Mouse (Mus musculus) kidney, embryonic 14.5 days (tissue): ENCODE data around the gene Gm47283. TPM values are rescaled to one million over a fixed set of nuclear protein-coding genes. Genes with fewer than 3 reads are reported as not detected.
"Not testable (repeated sequence)": the region's sequence is repeated elsewhere in the genome, so short reads cannot be mapped to it uniquely, and the experiment has no call there.

ENCODE experiments used
- ATAC-seq: fragments of 200-750 bp; cut with Nextera tagmentation; 2 replicates; pipeline ENCODE4 v1.8.0; 2017; ENCODE audit warnings: moderate number of reproducible peaks, mild to moderate bottlenecking, moderate TSS enrichment, moderate library complexity; ENCODE audit not compliant: low FRiP score, low TSS enrichment
- H3K27ac ChIP-seq: fragments of 300-500 bp; sonication (generic); 2 replicates; pipeline ENCODE4 v1.5.1; 2014; ENCODE audit warnings: low read depth, mild to moderate bottlenecking, low read length, moderate library complexity, mixed read lengths
- H3K27me3 ChIP-seq: fragments of 300-500 bp; sonication (generic); 2 replicates; pipeline ENCODE4 v1.6.1; 2014; ENCODE audit warnings: mild to moderate bottlenecking, low read length; ENCODE audit not compliant: control insufficient read depth, insufficient read depth
- H3K36me3 ChIP-seq: fragments of 300-500 bp; sonication (generic); 2 replicates; pipeline ENCODE4 v1.6.1; 2014; ENCODE audit warnings: low read length, mixed read lengths; ENCODE audit not compliant: control insufficient read depth, insufficient read depth
- H3K4me1 ChIP-seq: fragments of 300-500 bp; sonication (generic); 2 replicates; pipeline ENCODE4 v1.6.1; 2014; ENCODE audit warnings: low read length, mixed read lengths; ENCODE audit not compliant: control insufficient read depth, insufficient read depth
- H3K4me2 ChIP-seq: fragments of 300-500 bp; sonication (generic); replicated peaks from 2 replicates; pipeline ENCODE4 v1.6.1; 2014; ENCODE audit warnings: low read depth, mild to moderate bottlenecking, low read length
- H3K4me3 ChIP-seq: fragments of 300-500 bp; sonication (generic); 2 replicates; pipeline ENCODE4 v1.5.1; 2014; ENCODE audit warnings: mild to moderate bottlenecking, low read length
- H3K9ac ChIP-seq: fragments of 300-500 bp; sonication (generic); 2 replicates; pipeline ENCODE4 v1.6.1; 2014; ENCODE audit warnings: low read depth, mild to moderate bottlenecking, low read length, moderate library complexity
- H3K9me3 ChIP-seq: fragments of 300-500 bp; sonication (generic); 2 replicates; pipeline ENCODE4 v1.6.1; 2016; ENCODE audit warnings: low read length; ENCODE audit not compliant: control insufficient read depth
- WGBS: fragments of 180-500 bp; shearing (Covaris S2); extraction: QIAGEN DNeasy Blood & Tissue Kit; methylation state at CpG from one replicate; pipeline ENCODE4 v1.1.7; 2014; 5-methylcytosine and 5-hydroxymethylcytosine counted together
- polyA plus RNA-seq: library from polyadenylated mRNA; unstranded; fragments of >200 nt; fragmentation: Nextera tagmentation; extraction: Ambion mirVana; gene quantifications from 2 replicates; pipeline ENCODE4 v1.2.1, GENCODE M21; 2014

Gene Gm47283
- polyA plus RNA-seq, 1 experiment from 2014 or later = not detected

GRCm38 (mm10) chrY:90839077-90839476, 54.5 kb downstream of the Gm47283 start, which contains the start of gene Gm21748:
Gm21748 (minus strand) TSS chrY:90839177.
- H3K4me3 ChIP-seq, H3K4me1 ChIP-seq, H3K36me3 ChIP-seq, H3K27me3 ChIP-seq, ATAC-seq, H3K9ac ChIP-seq, H3K4me2 ChIP-seq, H3K27ac ChIP-seq, H3K9me3 ChIP-seq: not testable (repeated sequence)
- WGBS = no CpG with 5 or more reads among the region's 8 CpGs

Other genes with a start within 250 kb of the Gm47283 start
- not detected in 2 replicates for gene Gm21860, start 29.9 kb upstream of the Gm47283 start, polyA plus RNA-seq
- not detected in 2 replicates for gene Gm21748, start 54.4 kb downstream of the Gm47283 start, polyA plus RNA-seq